In genomic region chr5:120619201-120619600, GRCm38 (mm10) we compare ENCODE assay signal across 2 mouse cellular contexts.
A peak's percentile ranks its signal among the peaks of the same experiment; 100 is the strongest.
TF ChIP-seq lines count a peak whose summit lies in the region.

No protein-coding gene starts in this region.

TF ChIP-seq in C2C12, 6 proteins besides CTCF, POLR2A, EP300 and RAD21:
- TF ChIP-seq FOSL1 (IDR thresholded peaks at IDR 0.05; ENCODE audit: insufficient read depth, low read length, poor library complexity, severe bottlenecking), result no peak
- TF ChIP-seq MAX (IDR thresholded peaks at IDR 0.05), result no peak
- TF ChIP-seq CEBPB (IDR thresholded peaks at IDR 0.05; ENCODE audit: low read depth), result no peak
- TF ChIP-seq USF1 (IDR thresholded peaks at IDR 0.05; ENCODE audit: low read depth), result no peak
- TF ChIP-seq MYOD1 (IDR thresholded peaks at IDR 0.05; ENCODE audit: control insufficient read depth, insufficient read length, low read depth), result no peak
- TF ChIP-seq MYOG (IDR thresholded peaks at IDR 0.05; ENCODE audit: control insufficient read depth, extremely low read depth, insufficient read length), result no peak
TF ChIP-seq in C2C12: peak in this region for 0.

TF ChIP-seq in MEL, 35 proteins besides CTCF, POLR2A, EP300 and RAD21:
- TF ChIP-seq GABPA (IDR thresholded peaks at IDR 0.05; ENCODE audit: low read depth, low read length) (no peak), ZC3H11A (IDR thresholded peaks at IDR 0.05; ENCODE audit: low read depth, low read length) (peak; percentile 28; the same call in 1 of the 2 replicates), ZNF384 (IDR thresholded peaks at IDR 0.05; ENCODE audit: low read depth, low read length) (no peak), KAT2A (conservative IDR thresholded peaks at IDR 0.05; ENCODE audit: low read depth, low read length) (no peak), SMC3 (IDR thresholded peaks at IDR 0.05; ENCODE audit: low read depth, low read length) (peak; percentile 64), ZMIZ1 (IDR thresholded peaks at IDR 0.05; ENCODE audit: low read depth, low read length) (no peak), POLR2AphosphoS2 (IDR thresholded peaks at IDR 0.05; ENCODE audit: low read length) (no peak), E2F4 (IDR thresholded peaks at IDR 0.05; ENCODE audit: borderline replicate concordance, low read depth, low read length) (peak; percentile 42; the same call in 1 of the 2 replicates), ZKSCAN1 (IDR thresholded peaks at IDR 0.05; ENCODE audit: low read depth, low read length) (no peak), MEF2A (IDR thresholded peaks at IDR 0.05; ENCODE audit: extremely low read depth, insufficient replicate concordance, low read depth, low read length, poor library complexity, severe bottlenecking) (no peak), HCFC1 (IDR thresholded peaks at IDR 0.05; ENCODE audit: low read depth, low read length) (no peak), ETS1 (IDR thresholded peaks at IDR 0.05; ENCODE audit: low read depth, low read length) (no peak)
